Mouse (Mus musculus) cerebellum, postnatal 4 days (tissue): ENCODE measurements around the gene Tnfaip8l3.
"Not testable (repeated sequence)": the region's sequence is repeated elsewhere in the genome, so short reads cannot be mapped to it uniquely, and the experiment has no call there.

ENCODE experiments used
- DNase-seq, 2 experiments: peaks; one replicate each; pipeline ENCODE4 v3.0.0; 2022; ENCODE audit warnings: low spot score in 2 of 2, mixed read lengths in 1 of 2

Gene Tnfaip8l3

GRCm38 (mm10) chr9:54068032-54068649 is at the start of gene Tnfaip8l3:
Tnfaip8l3 (minus strand) TSS chr9:54068388.
- peak in 1 of 2 experiments; percentile 33 for DNase-seq

- peak in 1 of 2 experiments; percentile 26 for DNase-seq
These were observed 44.5 kb upstream of the Tnfaip8l3 start for GRCm38 (mm10) chr9:54112726-54113125.

- no peak for DNase-seq
These were observed 30.4 kb upstream of the Tnfaip8l3 start for GRCm38 (mm10) chr9:54098636-54099035.

GRCm38 (mm10) chr9:54097091-54097490 is 28.9 kb upstream of the Tnfaip8l3 start:
- DNase-seq, result no peak

- DNase-seq, result no peak
These were observed 16.1 kb upstream of the Tnfaip8l3 start for GRCm38 (mm10) chr9:54084245-54084644.

- no peak for DNase-seq
These were observed 9.6 kb upstream of the Tnfaip8l3 start for GRCm38 (mm10) chr9:54077740-54078139.

- DNase-seq, result no peak
These were observed 6.7 kb upstream of the Tnfaip8l3 start for GRCm38 (mm10) chr9:54074901-54075300.

GRCm38 (mm10) chr9:54073688-54074087 is 5.5 kb upstream of the Tnfaip8l3 start:
- no peak for DNase-seq

- DNase-seq, result no peak
These were observed 3.4 kb upstream of the Tnfaip8l3 start for GRCm38 (mm10) chr9:54071474-54072095.

GRCm38 (mm10) chr9:54069204-54069603 is 1.0 kb upstream of the Tnfaip8l3 start:
- no peak for DNase-seq

GRCm38 (mm10) chr9:54068777-54069176 is 589 bp upstream of the Tnfaip8l3 start:
- DNase-seq, result peak; percentile 27 to 64

- no peak for DNase-seq
These were observed 551 bp downstream of the Tnfaip8l3 start for GRCm38 (mm10) chr9:54067642-54068031.

GRCm38 (mm10) chr9:54064836-54065235 is 3.4 kb downstream of the Tnfaip8l3 start:
- DNase-seq, result peak in 1 of 2 experiments; percentile 28

GRCm38 (mm10) chr9:54063655-54064054 is 4.5 kb downstream of the Tnfaip8l3 start:
- no peak for DNase-seq

GRCm38 (mm10) chr9:54061666-54062065 is 6.5 kb downstream of the Tnfaip8l3 start:
- no peak for DNase-seq

- no peak for DNase-seq
These were observed 16.7 kb downstream of the Tnfaip8l3 start for GRCm38 (mm10) chr9:54051298-54052068.

GRCm38 (mm10) chr9:54048978-54049377 is 19.2 kb downstream of the Tnfaip8l3 start:
- DNase-seq, result no peak

- DNase-seq, result no peak
These were observed 25.1 kb downstream of the Tnfaip8l3 start for GRCm38 (mm10) chr9:54043067-54043466.

- peak in 1 of 2 experiments; percentile 50 for DNase-seq
These were observed 30.5 kb downstream of the Tnfaip8l3 start for GRCm38 (mm10) chr9:54037717-54038116.

- DNase-seq, result no peak
These were observed 33.5 kb downstream of the Tnfaip8l3 start for GRCm38 (mm10) chr9:54034691-54035090.

GRCm38 (mm10) chr9:54022795-54023194 is 45.4 kb downstream of the Tnfaip8l3 start:
- no peak for DNase-seq

- no peak for DNase-seq
These were observed 73.7 kb downstream of the Tnfaip8l3 start for GRCm38 (mm10) chr9:53994528-53994927.

- DNase-seq, result not testable (repeated sequence)
These were observed 75.6 kb downstream of the Tnfaip8l3 start for GRCm38 (mm10) chr9:53992567-53992966.
